Mouse (Mus musculus) lung, embryonic 15.5 days (tissue): ENCODE measurements around the gene Phldb2. TPM values are rescaled to one million over a fixed set of nuclear protein-coding genes. Genes with fewer than 3 reads are reported as not detected.
A peak's percentile ranks its signal among the peaks of the same experiment; 100 is the strongest.

Experiments used
- ATAC-seq: fragments of 200-750 bp; cut with Nextera tagmentation; 2 replicates; pipeline ENCODE4 v1.8.0; 2017; ENCODE audit warnings: moderate number of reproducible peaks, borderline replicate concordance; ENCODE audit not compliant: low FRiP score, low TSS enrichment; ENCODE audit errors: extremely low read depth
- H3K27ac ChIP-seq: fragments of 300-500 bp; sonication (generic); 2 replicates; pipeline ENCODE4 v1.5.1; 2015; ENCODE audit warnings: moderate library complexity, mild to moderate bottlenecking, inconsistent platforms
- H3K27me3 ChIP-seq: fragments of 300-500 bp; sonication (generic); 2 replicates; pipeline ENCODE4 v1.6.1; 2015; ENCODE audit warnings: inconsistent platforms
- H3K36me3 ChIP-seq: fragments of 300-500 bp; sonication (generic); 2 replicates; pipeline ENCODE4 v1.6.1; 2015; ENCODE audit warnings: inconsistent platforms
- H3K4me1 ChIP-seq: fragments of 300-500 bp; sonication (generic); 2 replicates; pipeline ENCODE4 v1.6.1; 2015; ENCODE audit warnings: inconsistent platforms
- H3K4me2 ChIP-seq: fragments of 300-500 bp; sonication (generic); 2 replicates; pipeline ENCODE4 v1.6.1; 2015; ENCODE audit warnings: inconsistent platforms, mild to moderate bottlenecking, moderate library complexity
- H3K4me3 ChIP-seq: fragments of 300-500 bp; sonication (generic); 2 replicates; pipeline ENCODE4 v1.5.1; 2015; ENCODE audit warnings: mild to moderate bottlenecking, inconsistent platforms
- H3K9ac ChIP-seq: fragments of 300-500 bp; sonication (generic); 2 replicates; pipeline ENCODE4 v1.6.1; 2015; ENCODE audit warnings: inconsistent platforms
- H3K9me3 ChIP-seq: fragments of 300-500 bp; sonication (generic); 2 replicates; pipeline ENCODE4 v1.6.1; 2016; ENCODE audit warnings: inconsistent platforms
- WGBS: fragments of 180-500 bp; shearing (Covaris S2); methylation state at CpG from one replicate; pipeline ENCODE4 v1.1.7; 2015; 5-methylcytosine and 5-hydroxymethylcytosine counted together
- polyA plus RNA-seq: library from polyadenylated mRNA; unstranded; fragments of >200 nt; fragmentation: Nextera tagmentation; extraction: Ambion mirVana; gene quantifications from 2 replicates; pipeline ENCODE4 v1.2.1, GENCODE M21; 2015

Gene Phldb2
- polyA plus RNA-seq, 1 experiment from 2014 or later, result 58.9 TPM

DNA sequence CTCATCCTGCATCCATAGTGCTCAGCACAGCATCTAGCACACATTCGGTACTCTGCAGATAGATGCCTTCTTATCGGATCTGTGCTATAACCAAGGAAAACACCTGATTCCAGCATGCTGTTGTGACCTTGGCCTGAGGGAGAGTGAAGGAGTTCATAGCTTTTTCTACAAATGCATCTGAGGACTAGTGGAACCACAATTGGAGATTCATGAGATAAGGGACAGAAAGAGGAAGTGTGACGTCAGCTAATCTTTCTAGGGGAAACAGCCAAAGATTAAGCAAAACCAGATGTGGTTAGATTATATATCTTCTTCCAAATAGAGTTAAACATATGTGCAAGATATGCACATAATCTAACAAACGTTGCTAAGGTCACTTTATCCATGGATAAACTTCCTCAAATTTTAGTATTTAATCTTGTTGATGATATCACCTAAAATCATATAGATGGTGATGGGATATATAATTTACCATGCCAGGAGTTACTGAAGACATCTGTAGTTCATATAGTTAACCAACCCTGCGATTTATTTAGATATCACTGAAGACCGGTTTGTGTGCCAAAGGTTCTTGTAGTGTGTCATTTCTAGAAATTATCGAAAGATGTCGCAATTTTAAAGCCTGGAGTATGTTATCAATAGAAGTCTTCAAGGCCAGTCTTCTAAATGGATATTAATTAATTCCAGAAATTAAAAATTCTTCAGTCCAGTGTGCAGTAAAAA lies 11.1 kb downstream of the Phldb2 start:
- WGBS, result 72% methylated on average over 8 of the region's 8 CpGs
- H3K27me3 ChIP-seq, result no peaks in the 10 kb centered on the region

GRCm38 (mm10) chr16:45940701-45941100 lies 12.7 kb downstream of the Phldb2 start:
- Histone ChIP-seq H3K27me3 (no peaks in the 10 kb centered on the region), H3K9ac (no peak overlapping the region), H3K4me2 (no peak overlapping the region), H3K9me3 (no peaks in the 10 kb centered on the region), H3K36me3 (no peaks in the 10 kb centered on the region), H3K27ac (no peak overlapping the region), H3K4me1 (0 out of 2 replicates have a peak, but pooled peaks cover 7% of the 10 kb centered on the region), H3K4me3 (no peak overlapping the region)
- 89% methylated on average over 2 of the region's 2 CpGs for WGBS
- ATAC-seq, result no peak

More for the DNA sequence above, 11.1 kb downstream of the Phldb2 start:
- H3K27ac ChIP-seq, result no peak overlapping the region
- H3K36me3 ChIP-seq, result no peaks in the 10 kb centered on the region
- H3K9ac ChIP-seq, result no peak overlapping the region
- no peak overlapping the region for H3K4me3 ChIP-seq
- H3K4me1 ChIP-seq, result no peaks in the 10 kb centered on the region
- H3K4me2 ChIP-seq, result no peak overlapping the region
- ATAC-seq, result no peak
- H3K9me3 ChIP-seq, result no peaks in the 10 kb centered on the region

- Histone ChIP-seq H3K36me3 (no peaks in the 10 kb centered on the region), H3K9ac (no peak overlapping the region), H3K4me2 (no peak overlapping the region), H3K4me1 (0 out of 2 replicates have a peak, but pooled peaks cover 7% of the 10 kb centered on the region), H3K9me3 (no peaks in the 10 kb centered on the region), H3K27me3 (no peaks in the 10 kb centered on the region), H3K27ac (no peak overlapping the region), H3K4me3 (no peak overlapping the region)
- WGBS, result 95% methylated on average over 3 of the region's 3 CpGs
- ATAC-seq, result no peak
These were observed 14.0 kb downstream of the Phldb2 start for GRCm38 (mm10) chr16:45939436-45939835.

- no peak overlapping the region for H3K4me3 ChIP-seq
- WGBS, result 47% methylated on average over 2 of the region's 2 CpGs
These were observed 16.0 kb downstream of the Phldb2 start for GRCm38 (mm10) chr16:45937381-45937780.

GRCm38 (mm10) chr16:45936521-45936920 lies 16.9 kb downstream of the Phldb2 start:
- no peak overlapping the region for H3K27ac ChIP-seq

More at GRCm38 (mm10) chr16:45937381-45937780, 16.0 kb downstream of the Phldb2 start:
- H3K36me3 ChIP-seq, result no peaks in the 10 kb centered on the region
- no peak for ATAC-seq
- no peaks in the 10 kb centered on the region for H3K9me3 ChIP-seq
- no peak overlapping the region for H3K4me2 ChIP-seq
- no peaks in the 10 kb centered on the region for H3K27me3 ChIP-seq
- no peak overlapping the region for H3K27ac ChIP-seq
- 0 out of 2 replicates have a peak, but pooled peaks cover 7% of the 10 kb centered on the region for H3K4me1 ChIP-seq
- H3K9ac ChIP-seq, result no peak overlapping the region

GRCm38 (mm10) chr16:45935956-45936483 lies 17.4 kb downstream of the Phldb2 start:
- H3K4me1 ChIP-seq, result 0 out of 2 replicates have a peak, but pooled peaks cover 7% of the 10 kb centered on the region
- H3K4me3 ChIP-seq, result no peak overlapping the region
- no peak overlapping the region for H3K9ac ChIP-seq
- no peaks in the 10 kb centered on the region for H3K36me3 ChIP-seq
- no peak overlapping the region for H3K27ac ChIP-seq
- no peaks in the 10 kb centered on the region for H3K27me3 ChIP-seq
- no peak overlapping the region for H3K4me2 ChIP-seq
- no peaks in the 10 kb centered on the region for H3K9me3 ChIP-seq
- WGBS, result 69% methylated on average over 3 of the region's 3 CpGs
- no peak for ATAC-seq

More at GRCm38 (mm10) chr16:45936521-45936920, 16.9 kb downstream of the Phldb2 start:
- WGBS, result 53% methylated on average over 2 of the region's 2 CpGs
- Histone ChIP-seq H3K36me3 (no peaks in the 10 kb centered on the region), H3K27me3 (no peaks in the 10 kb centered on the region), H3K4me1 (0 out of 2 replicates have a peak, but pooled peaks cover 7% of the 10 kb centered on the region), H3K4me2 (no peak overlapping the region), H3K9ac (no peak overlapping the region), H3K9me3 (no peaks in the 10 kb centered on the region), H3K4me3 (no peak overlapping the region)
- no peak for ATAC-seq

GRCm38 (mm10) chr16:45934721-45935407 lies 18.5 kb downstream of the Phldb2 start:
- Histone ChIP-seq H3K9me3 (no peaks in the 10 kb centered on the region), H3K36me3 (no peaks in the 10 kb centered on the region), H3K27me3 (no peaks in the 10 kb centered on the region), H3K27ac (peak overlapping the region; percentile 50; the same call in 1 of the 2 replicates), H3K4me3 (no peak overlapping the region), H3K9ac (no peak overlapping the region), H3K4me2 (no peak overlapping the region), H3K4me1 (0 out of 2 replicates have a peak, but pooled peaks cover 13% of the 10 kb centered on the region)
- 39% methylated on average over 2 of the region's 2 CpGs for WGBS
- no peak for ATAC-seq

- 0 out of 2 replicates have a peak overlapping the region, but pooled peaks have one; percentile 19 for H3K27ac ChIP-seq
- H3K4me1 ChIP-seq, result peaks cover 39% of the 10 kb centered on the region
- H3K27me3 ChIP-seq, result no peaks in the 10 kb centered on the region
- H3K4me3 ChIP-seq, result no peak overlapping the region
- H3K9me3 ChIP-seq, result no peaks in the 10 kb centered on the region
- no peaks in the 10 kb centered on the region for H3K36me3 ChIP-seq
- 55% methylated on average over 3 of the region's 3 CpGs for WGBS
- ATAC-seq, result no peak
- no peak overlapping the region for H3K9ac ChIP-seq
- H3K4me2 ChIP-seq, result no peak overlapping the region
These were observed 23.1 kb downstream of the Phldb2 start for GRCm38 (mm10) chr16:45930308-45930707.

DNA sequence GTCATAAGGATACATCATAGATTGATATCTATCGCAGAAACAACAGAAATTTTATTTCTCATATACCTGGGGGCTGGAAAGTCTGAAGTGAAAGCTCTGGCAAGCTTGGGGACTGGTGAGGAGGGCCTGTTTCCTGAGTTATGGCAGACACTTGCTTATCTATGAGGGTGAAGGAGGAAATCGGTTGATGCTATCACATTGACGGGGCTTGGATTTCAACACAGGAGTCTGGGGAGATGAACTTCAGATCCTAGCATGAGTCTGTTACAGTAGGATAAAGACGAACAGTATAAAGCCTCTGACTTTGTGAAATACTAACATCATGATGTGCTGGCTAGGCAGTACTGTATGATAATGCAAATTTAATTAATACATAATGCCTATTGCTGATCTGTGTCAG lies 25.3 kb downstream of the Phldb2 start:
- no peaks in the 10 kb centered on the region for H3K36me3 ChIP-seq
- H3K4me2 ChIP-seq, result peak overlapping the region; percentile 1; the same call in 1 of the 2 replicates
- no peak overlapping the region for H3K9ac ChIP-seq
- ATAC-seq, result no peak
- no peak overlapping the region for H3K4me3 ChIP-seq
- H3K27me3 ChIP-seq, result no peaks in the 10 kb centered on the region
- H3K9me3 ChIP-seq, result no peaks in the 10 kb centered on the region
- H3K4me1 ChIP-seq, result peaks cover 58% of the 10 kb centered on the region
- 21% methylated on average over 4 of the region's 4 CpGs for WGBS
- H3K27ac ChIP-seq, result peak overlapping the region; percentile 66

DNA sequence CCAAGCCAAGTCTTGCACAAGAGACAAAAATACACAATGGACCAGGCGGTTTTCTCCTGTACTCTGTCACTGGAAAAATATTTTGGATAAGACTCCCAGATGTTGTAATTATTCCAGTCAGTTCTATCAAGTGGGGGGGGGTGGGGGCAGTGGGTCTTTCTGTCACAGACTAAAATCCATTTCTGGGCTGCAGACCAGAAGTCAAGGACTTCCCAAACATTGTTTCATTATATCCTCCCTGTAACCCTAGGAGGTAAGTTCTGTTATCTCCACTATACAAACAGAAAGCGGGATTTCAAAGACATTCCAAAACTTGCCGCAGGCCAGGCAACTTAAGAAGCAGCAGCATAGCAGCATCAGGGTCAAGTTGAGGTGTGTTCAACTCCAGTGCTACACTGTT lies 25.8 kb downstream of the Phldb2 start:
- 9% methylated on average over 3 of the region's 3 CpGs for WGBS
- Histone ChIP-seq H3K9ac (no peak overlapping the region), H3K27me3 (no peaks in the 10 kb centered on the region), H3K9me3 (no peaks in the 10 kb centered on the region), H3K4me3 (no peak overlapping the region), H3K36me3 (no peaks in the 10 kb centered on the region), H3K4me2 (peak overlapping the region; percentile 1; the same call in 1 of the 2 replicates), H3K27ac (peak overlapping the region; percentile 66), H3K4me1 (peaks cover 63% of the 10 kb centered on the region)
- peak; percentile 76 for ATAC-seq

DNA sequence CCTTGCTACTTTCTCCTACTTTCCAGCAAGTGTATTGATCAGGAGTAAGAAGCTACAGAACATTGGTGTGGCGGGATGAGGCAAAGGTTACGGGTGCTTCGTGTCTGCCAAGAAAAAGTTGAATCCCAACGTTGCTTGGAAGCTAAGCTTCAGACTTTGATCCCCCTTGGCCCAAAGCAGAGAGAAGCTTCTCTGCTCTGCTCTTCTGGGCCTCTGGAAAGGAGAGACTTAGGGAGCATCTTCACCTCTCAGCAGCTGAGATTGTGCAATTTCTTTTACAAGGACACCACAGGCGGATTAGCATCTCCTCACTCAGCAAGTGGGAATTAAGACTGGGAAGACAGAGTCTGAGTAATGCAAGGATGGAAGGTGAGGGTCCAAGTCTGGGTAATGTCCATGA lies 26.5 kb downstream of the Phldb2 start:
- WGBS, result 75% methylated on average over 5 of the region's 5 CpGs
- Histone ChIP-seq H3K4me2 (no peak overlapping the region), H3K36me3 (no peaks in the 10 kb centered on the region), H3K9ac (no peak overlapping the region), H3K4me3 (no peak overlapping the region), H3K27me3 (no peaks in the 10 kb centered on the region), H3K9me3 (no peaks in the 10 kb centered on the region), H3K27ac (peak overlapping the region; percentile 58), H3K4me1 (peaks cover 68% of the 10 kb centered on the region)
- ATAC-seq, result no peak
